Mouse (Mus musculus): ENCODE results near the gene Calhm3.

DNA sequence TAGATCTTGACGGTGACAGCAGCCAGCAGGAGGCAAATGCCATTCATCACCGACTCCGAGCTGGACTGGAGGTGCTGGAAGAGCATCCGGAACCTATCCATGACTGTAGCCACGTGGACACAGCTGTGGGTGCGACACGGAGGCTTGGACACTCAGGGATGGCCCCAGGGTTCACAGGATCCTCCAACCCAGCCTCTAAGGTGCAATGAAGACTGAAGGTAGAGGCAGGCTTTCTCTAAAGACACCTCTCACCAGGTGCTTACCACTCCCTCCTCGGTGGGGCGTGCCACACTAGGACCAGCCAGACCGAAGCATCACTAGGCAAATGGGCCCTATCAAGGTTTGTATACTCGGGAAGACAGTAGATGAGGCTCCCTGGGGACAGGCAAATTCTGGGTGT lies at the start of gene Calhm3:
- TF ChIP-seq POLR2A (IDR thresholded peaks at IDR 0.05; ENCODE audit: control insufficient read depth, low read depth, low read length) = no peak
- no peak for TF ChIP-seq CTCF (IDR thresholded peaks at IDR 0.05; ENCODE audit: control insufficient read depth, insufficient read depth, insufficient replicate concordance, low read depth, low read length)

Data from testis, adult 2 months (tissue).